Mouse (Mus musculus) heart, adult 2 months (tissue): ENCODE data around the gene Fam53b.

Source experiments
- CTCF ChIP-seq: fragments of 200-600 bp; IDR thresholded peaks from 2 replicates; pipeline ENCODE4 v1.8.1; 2022; ENCODE audit warnings: antibody characterized with exemption, mild to moderate bottlenecking, moderate library complexity
- EP300 ChIP-seq: fragments of 200-500 bp; IDR thresholded peaks from 2 replicates; pipeline ENCODE4 v1.6.1; 2011; ENCODE audit warnings: low read depth, low read length, control low read depth; ENCODE audit not compliant: insufficient read depth

DNA sequence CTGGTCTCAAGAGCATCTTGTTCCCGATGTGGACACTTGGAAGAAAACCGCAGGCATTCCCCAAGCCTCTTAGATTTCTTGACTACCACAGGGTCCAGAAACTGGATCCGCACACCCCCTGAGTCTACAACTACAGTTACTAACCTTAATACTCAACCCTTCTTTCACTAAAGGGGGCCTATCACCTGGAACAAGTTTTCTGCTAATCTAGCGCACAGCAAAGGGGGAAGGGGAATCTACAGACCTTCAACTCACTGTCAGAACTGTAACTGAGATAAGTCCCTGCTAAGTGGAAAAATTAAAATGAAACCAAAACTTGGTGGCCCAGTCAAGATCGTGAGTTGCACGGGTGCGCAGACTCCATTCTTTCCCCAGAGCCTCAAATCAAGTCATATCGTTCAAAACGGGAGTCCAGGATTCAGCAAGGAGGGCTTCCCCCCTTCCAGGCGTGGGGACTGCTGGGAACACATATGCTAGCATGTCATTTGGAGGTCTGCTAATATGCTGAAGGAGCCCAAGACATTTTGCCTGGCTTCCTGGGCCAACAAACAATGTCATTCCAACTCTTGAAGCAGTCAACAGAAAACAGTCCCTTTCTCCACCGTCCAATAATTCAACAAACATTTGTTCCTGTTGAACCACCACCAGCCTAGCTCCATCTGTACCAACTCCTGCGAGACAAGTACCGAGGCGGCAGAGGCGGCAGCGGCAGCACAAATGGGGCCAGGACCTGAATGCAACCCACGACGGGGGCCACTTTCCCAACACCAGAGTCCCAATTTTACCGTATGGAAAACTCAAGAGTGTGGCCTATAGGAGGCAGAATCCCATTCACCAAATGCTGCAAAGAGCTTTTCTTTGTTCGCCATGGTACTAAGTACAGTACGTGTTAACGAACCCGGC is 1.7 kb downstream of the Fam53b start:
- TF ChIP-seq CTCF (no peak; the same call in 1 of the 2 replicates), EP300 (no peak)
